Mouse (Mus musculus) liver, embryonic 14.5 days (tissue): ENCODE measurements around the gene B230104I21Rik.

Experiments used
- CTCF ChIP-seq: IDR thresholded peaks from 2 replicates; pipeline ENCODE4 v1.5.1; 2016; ENCODE audit warnings: antibody characterized with exemption, low read depth, control low read depth
- EP300 ChIP-seq: IDR thresholded peaks from 2 replicates; pipeline ENCODE4 v1.6.1; 2016; ENCODE audit warnings: antibody characterized with exemption, low read depth

- no peak for TF ChIP-seq CTCF
- TF ChIP-seq EP300 = no peak
These were observed 25.2 kb upstream of the B230104I21Rik start for GRCm38 (mm10) chr4:154310576-154311262.
